Mouse (Mus musculus): ENCODE measurements around the gene Bmp7.
A peak's percentile ranks its signal among the peaks of the same experiment; 100 is the strongest.

Bmp7 gene

GRCm38 (mm10) chr2:172906146-172906545 is 34.0 kb downstream of the Bmp7 start:
- DNase-seq (ENCODE audit: low spot score) = no peak

GRCm38 (mm10) chr2:172905057-172905456 is 35.1 kb downstream of the Bmp7 start:
- DNase-seq (ENCODE audit: low spot score) = no peak

- no peak for DNase-seq (ENCODE audit: low spot score)
Observed at GRCm38 (mm10) chr2:172904614-172905013, 35.5 kb downstream of the Bmp7 start.

GRCm38 (mm10) chr2:172903523-172903922 is 36.6 kb downstream of the Bmp7 start:
- DNase-seq (ENCODE audit: low spot score) = no peak

- no peak for DNase-seq (ENCODE audit: low spot score)
Observed at GRCm38 (mm10) chr2:172900954-172901701, 39.0 kb downstream of the Bmp7 start.

- no peak for DNase-seq (ENCODE audit: low spot score)
Observed at GRCm38 (mm10) chr2:172889756-172890443, 50.2 kb downstream of the Bmp7 start.

- DNase-seq (ENCODE audit: low spot score) = no peak
Observed at GRCm38 (mm10) chr2:172889222-172889621, 50.9 kb downstream of the Bmp7 start.

GRCm38 (mm10) chr2:172888147-172888546 is 52.0 kb downstream of the Bmp7 start:
- no peak for DNase-seq (ENCODE audit: low spot score)

- DNase-seq (ENCODE audit: low spot score) = no peak
Observed at GRCm38 (mm10) chr2:172885861-172886260, 54.3 kb downstream of the Bmp7 start.

- DNase-seq (ENCODE audit: low spot score) = no peak
Observed at GRCm38 (mm10) chr2:172884584-172884983, 55.5 kb downstream of the Bmp7 start.

- DNase-seq (ENCODE audit: low spot score) = no peak
Observed at GRCm38 (mm10) chr2:172875201-172875600, 64.9 kb downstream of the Bmp7 start.

GRCm38 (mm10) chr2:172866356-172866755 is 73.8 kb downstream of the Bmp7 start:
- no peak for DNase-seq (ENCODE audit: low spot score)

GRCm38 (mm10) chr2:172865165-172865564 is 75.0 kb downstream of the Bmp7 start:
- no peak for DNase-seq (ENCODE audit: low spot score)

GRCm38 (mm10) chr2:172864566-172864965 is 75.6 kb downstream of the Bmp7 start:
- DNase-seq (ENCODE audit: low spot score) = no peak

- no peak for DNase-seq (ENCODE audit: low spot score)
Observed at GRCm38 (mm10) chr2:172863469-172863856, 76.7 kb downstream of the Bmp7 start.

- DNase-seq (ENCODE audit: low spot score) = peak; percentile 56
Observed at GRCm38 (mm10) chr2:172862850-172863468, 77.2 kb downstream of the Bmp7 start.

GRCm38 (mm10) chr2:172862424-172862823 is 77.7 kb downstream of the Bmp7 start:
- no peak for DNase-seq (ENCODE audit: low spot score)

- no peak for DNase-seq (ENCODE audit: low spot score)
Observed at GRCm38 (mm10) chr2:172861590-172861989, 78.5 kb downstream of the Bmp7 start.

- no peak for DNase-seq (ENCODE audit: low spot score)
Observed at GRCm38 (mm10) chr2:172860593-172860992, 79.5 kb downstream of the Bmp7 start.

GRCm38 (mm10) chr2:172860104-172860503 is 80.0 kb downstream of the Bmp7 start:
- DNase-seq (ENCODE audit: low spot score) = no peak

- DNase-seq (ENCODE audit: low spot score) = no peak
Observed at GRCm38 (mm10) chr2:172857048-172857447, 83.1 kb downstream of the Bmp7 start.

- DNase-seq (ENCODE audit: low spot score) = no peak
Observed at GRCm38 (mm10) chr2:172856549-172856948, 83.6 kb downstream of the Bmp7 start.

- DNase-seq (ENCODE audit: low spot score) = no peak
Observed at GRCm38 (mm10) chr2:172854136-172854535, 86.0 kb downstream of the Bmp7 start.

All from ovary, postnatal 10 days (tissue).